Mouse (Mus musculus) small intestine, adult 2 months (tissue): ENCODE results near the gene Aspg.

Experiments used
- CTCF ChIP-seq: fragments of 200-500 bp; IDR thresholded peaks from 2 replicates; pipeline ENCODE4 v1.5.1; 2012; ENCODE audit warnings: low read depth, mild to moderate bottlenecking, control low read depth, inconsistent platforms, low read length, moderate library complexity, mixed read lengths; ENCODE audit not compliant: insufficient replicate concordance, insufficient read length; ENCODE audit errors: extremely low read depth
- POLR2A ChIP-seq: fragments of 200-500 bp; IDR thresholded peaks from 2 replicates; pipeline ENCODE4 v1.6.1; 2012; ENCODE audit warnings: low read depth, mild to moderate bottlenecking, control low read depth, inconsistent platforms, low read length, moderate library complexity

- no peak for TF ChIP-seq POLR2A
- TF ChIP-seq CTCF = no peak
These were observed 17.7 kb upstream of the Aspg start for GRCm38 (mm10) chr12:112088609-112089324.
